Mouse (Mus musculus): ENCODE data around the gene Rsbn1. TPM values are rescaled to one million over a fixed set of nuclear protein-coding genes. Genes with fewer than 3 reads are reported as not detected.

Gene Rsbn1
- polyA plus RNA-seq (2017; shearing (Covaris generic)) = 10 to 100 TPM; 25.2 to 26.3 TPM

GRCm38 (mm10) chr3:103914010-103914669, at the start of gene Rsbn1:
Rsbn1 (plus strand) TSS chr3:103914120.

GRCm38 (mm10) chr3:103967861-103968691, 54.2 kb downstream of the Rsbn1 start, which contains the start of gene Phtf1:
Phtf1 (plus strand) TSS chr3:103968110.

Other genes starting within 250 kb of the Rsbn1 start
- gene Olfml3, start 176.1 kb upstream of the Rsbn1 start, polyA plus RNA-seq (2017; shearing (Covaris generic)) = 1 to 10 TPM in 1 of 2 experiments, under 1 TPM in 1; 0.18 to 1.1 TPM
- gene Gm10964, start 174.8 kb upstream of the Rsbn1 start, polyA plus RNA-seq (2017; shearing (Covaris generic)) = not detected
- gene Hipk1, start 122.6 kb upstream of the Rsbn1 start, polyA plus RNA-seq (2017; shearing (Covaris generic)) = 10 to 100 TPM; 26.7 to 32.2 TPM
- gene Dclre1b, start 104.7 kb upstream of the Rsbn1 start, polyA plus RNA-seq (2017; shearing (Covaris generic)) = 10 to 100 TPM; 17.7 to 25.7 TPM
- gene Ap4b1, start 104.6 kb upstream of the Rsbn1 start, polyA plus RNA-seq (2017; shearing (Covaris generic)) = 10 to 100 TPM; 26.5 to 32.2 TPM
- under 1 TPM in 1 of 2 experiments, not detected in 1; 0.48 TPM for gene Gm43064, start 104.5 kb upstream of the Rsbn1 start, polyA plus RNA-seq (2017; shearing (Covaris generic))
- 1 to 10 TPM; 3.9 to 4.2 TPM for gene Bcl2l15, start 81.5 kb upstream of the Rsbn1 start, polyA plus RNA-seq (2017; shearing (Covaris generic))
- 100 to 1,000 TPM; 238 to 312 TPM for gene Ptpn22, start 54.3 kb upstream of the Rsbn1 start, polyA plus RNA-seq (2017; shearing (Covaris generic))
- gene Phtf1, start 54.0 kb downstream of the Rsbn1 start, polyA plus RNA-seq (2017; shearing (Covaris generic)) = 10 to 100 TPM; 57.3 to 69.8 TPM